Mouse (Mus musculus) forebrain, embryonic 13.5 days (tissue): ENCODE data around the gene C2cd5. TPM values are rescaled to one million over a fixed set of nuclear protein-coding genes. Genes with fewer than 3 reads are reported as not detected.
A peak's percentile ranks its signal among the peaks of the same experiment; 100 is the strongest.
"Not testable (repeated sequence)": the region's sequence is repeated elsewhere in the genome, so short reads cannot be mapped to it uniquely, and the experiment has no call there.

Experiments used
- ATAC-seq: fragments of 200-750 bp; cut with Nextera tagmentation; 2 replicates; pipeline ENCODE4 v1.8.0; 2017
- H3K27ac ChIP-seq: fragments of 300-500 bp; sonication (generic); 2 replicates; pipeline ENCODE4 v1.5.1; 2015; ENCODE audit warnings: inconsistent platforms, mild to moderate bottlenecking, moderate library complexity
- H3K27me3 ChIP-seq: fragments of 300-500 bp; sonication (generic); 2 replicates; pipeline ENCODE4 v1.6.1; 2015; ENCODE audit warnings: mild to moderate bottlenecking, inconsistent platforms
- H3K36me3 ChIP-seq: fragments of 300-500 bp; sonication (generic); 2 replicates; pipeline ENCODE4 v1.6.1; 2015; ENCODE audit warnings: mild to moderate bottlenecking, inconsistent platforms; ENCODE audit not compliant: poor library complexity, severe bottlenecking
- H3K4me1 ChIP-seq: fragments of 300-500 bp; sonication (generic); 2 replicates; pipeline ENCODE4 v1.6.1; 2015; ENCODE audit warnings: inconsistent platforms
- H3K4me2 ChIP-seq: fragments of 300-500 bp; sonication (generic); 2 replicates; pipeline ENCODE4 v1.6.1; 2015; ENCODE audit warnings: inconsistent platforms, mild to moderate bottlenecking, moderate library complexity
- H3K4me3 ChIP-seq: fragments of 300-500 bp; sonication (generic); 2 replicates; pipeline ENCODE4 v1.5.1; 2015; ENCODE audit warnings: mild to moderate bottlenecking, inconsistent platforms
- H3K9ac ChIP-seq: fragments of 300-500 bp; sonication (generic); 2 replicates; pipeline ENCODE4 v1.6.1; 2015; ENCODE audit warnings: mild to moderate bottlenecking, inconsistent platforms
- H3K9me3 ChIP-seq: fragments of 300-500 bp; sonication (generic); replicated peaks from 2 replicates; pipeline ENCODE4 v1.6.1; 2016; ENCODE audit warnings: inconsistent platforms
- WGBS: fragments of 180-500 bp; shearing (Covaris S2); methylation state at CpG from one replicate; pipeline ENCODE4 v1.1.7; 2015; 5-methylcytosine and 5-hydroxymethylcytosine counted together
- polyA plus RNA-seq: library from polyadenylated mRNA; unstranded; fragments of >200 nt; fragmentation: Nextera tagmentation; extraction: Ambion mirVana; gene quantifications from 2 replicates; pipeline ENCODE4 v1.2.1, GENCODE M21; 2015

Gene C2cd5
- polyA plus RNA-seq, 1 experiment from 2014 or later: 37.1 TPM

- Histone ChIP-seq H3K4me2 (no peak overlapping the region), H3K36me3 (no peaks in the 10 kb centered on the region), H3K27me3 (peaks cover 24% of the 10 kb centered on the region), H3K27ac (no peak overlapping the region), H3K4me1 (peaks cover 5% of the 10 kb centered on the region; the same call in 1 of the 2 replicates), H3K4me3 (no peak overlapping the region), H3K9ac (no peak overlapping the region), H3K9me3 (no peaks in the 10 kb centered on the region)
- no peak for ATAC-seq
- WGBS: 80% methylated on average over 6 of the region's 6 CpGs
These were observed 111.7 kb downstream of the C2cd5 start for GRCm38 (mm10) chr6:142988231-142988630.

- no peaks in the 10 kb centered on the region for H3K9me3 ChIP-seq
- no peak overlapping the region for H3K9ac ChIP-seq
- H3K36me3 ChIP-seq: no peaks in the 10 kb centered on the region
- H3K4me3 ChIP-seq: no peak overlapping the region
- no peak overlapping the region for H3K4me2 ChIP-seq
- WGBS: 69% methylated on average over 6 of the region's 6 CpGs
- H3K27ac ChIP-seq: no peak overlapping the region
- H3K4me1 ChIP-seq: peaks cover 5% of the 10 kb centered on the region; the same call in 1 of the 2 replicates
- H3K27me3 ChIP-seq: peaks cover 19% of the 10 kb centered on the region
- ATAC-seq: no peak
These were observed 112.3 kb downstream of the C2cd5 start for GRCm38 (mm10) chr6:142987616-142988015.

GRCm38 (mm10) chr6:142986706-142987105 is 113.2 kb downstream of the C2cd5 start:
- not testable (repeated sequence) for H3K9ac ChIP-seq, H3K4me2 ChIP-seq, H3K27me3 ChIP-seq, H3K9me3 ChIP-seq, H3K36me3 ChIP-seq, H3K4me1 ChIP-seq, H3K27ac ChIP-seq, H3K4me3 ChIP-seq, ATAC-seq
- 92% methylated on average over 9 of the region's 9 CpGs for WGBS

DNA sequence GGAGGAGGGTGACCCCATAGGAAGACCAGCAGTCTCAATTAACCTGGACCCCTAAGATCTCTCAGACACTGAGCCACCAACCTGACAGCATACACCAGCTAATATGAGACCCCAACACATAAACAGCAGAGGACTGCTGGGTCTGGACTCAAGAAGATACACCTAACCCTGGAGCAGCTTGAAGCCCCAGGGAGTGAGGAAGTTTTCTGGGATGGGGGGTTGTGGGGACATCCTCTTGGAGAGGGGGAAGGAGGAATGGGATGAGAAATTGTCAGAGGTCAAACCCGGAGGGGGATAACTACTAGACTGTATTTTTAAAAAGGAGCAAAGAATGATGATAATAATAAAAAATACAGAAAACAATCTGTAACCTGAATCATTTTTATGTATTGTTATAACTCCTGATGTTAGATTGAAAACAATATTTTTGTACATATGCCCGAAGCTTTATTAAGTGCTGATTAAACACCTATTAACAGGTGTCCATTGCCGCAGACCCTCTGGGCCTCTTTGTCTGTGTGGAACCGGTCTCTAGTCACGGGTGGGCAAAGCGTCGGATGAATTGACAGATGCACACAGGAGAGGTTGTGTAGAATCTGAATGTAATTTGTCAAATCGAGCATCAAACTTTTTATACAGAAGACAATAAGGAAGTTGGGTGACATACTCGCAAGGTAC is 114.2 kb downstream of the C2cd5 start:
- not testable (repeated sequence) for H3K36me3 ChIP-seq, H3K4me2 ChIP-seq, H3K9me3 ChIP-seq, H3K4me3 ChIP-seq, H3K27me3 ChIP-seq, H3K9ac ChIP-seq, H3K4me1 ChIP-seq, H3K27ac ChIP-seq, ATAC-seq
- 91% methylated on average over 9 of the region's 9 CpGs for WGBS

GRCm38 (mm10) chr6:142979665-142980660 is 120.0 kb downstream of the C2cd5 start:
- H3K4me3 ChIP-seq: no peak overlapping the region
- no peaks in the 10 kb centered on the region for H3K27me3 ChIP-seq
- no peaks in the 10 kb centered on the region for H3K36me3 ChIP-seq
- H3K9ac ChIP-seq: no peak overlapping the region
- H3K27ac ChIP-seq: no peak overlapping the region
- WGBS: 37% methylated on average over 6 of the region's 6 CpGs
- no peak for ATAC-seq
- H3K4me1 ChIP-seq: 0 out of 2 replicates have a peak, but pooled peaks cover 11% of the 10 kb centered on the region
- no peak overlapping the region for H3K4me2 ChIP-seq
- H3K9me3 ChIP-seq: no peaks in the 10 kb centered on the region

GRCm38 (mm10) chr6:142977221-142977620 is 122.7 kb downstream of the C2cd5 start:
- WGBS: 50% methylated on average over 1 of the region's 1 CpGs
- no peak overlapping the region for H3K27ac ChIP-seq
- H3K4me1 ChIP-seq: 0 out of 2 replicates have a peak, but pooled peaks cover 11% of the 10 kb centered on the region
- no peak for ATAC-seq
- no peaks in the 10 kb centered on the region for H3K9me3 ChIP-seq
- no peaks in the 10 kb centered on the region for H3K27me3 ChIP-seq
- H3K36me3 ChIP-seq: no peaks in the 10 kb centered on the region
- H3K4me3 ChIP-seq: no peak overlapping the region
- no peak overlapping the region for H3K4me2 ChIP-seq
- H3K9ac ChIP-seq: no peak overlapping the region

DNA sequence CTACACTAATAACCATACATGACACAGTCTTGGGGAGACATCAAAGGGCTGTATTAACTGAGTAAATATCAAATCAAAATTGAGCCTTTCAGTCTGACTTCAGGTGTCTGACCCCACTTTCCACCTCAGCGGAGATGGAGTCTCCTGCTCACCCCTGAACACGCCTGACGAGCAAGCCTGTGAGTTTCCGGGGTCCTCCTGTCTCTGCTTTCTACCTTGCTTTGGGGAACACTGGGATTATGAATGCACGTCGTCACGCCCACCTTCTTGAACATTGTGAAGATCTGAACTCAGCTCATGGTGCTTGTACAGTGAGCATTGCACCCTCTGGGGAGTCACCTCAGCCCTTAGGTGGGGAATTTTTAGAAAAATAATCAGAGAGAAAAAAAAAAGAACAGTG is 126.7 kb downstream of the C2cd5 start:
- Histone ChIP-seq H3K4me2 (no peak overlapping the region), H3K27me3 (no peaks in the 10 kb centered on the region), H3K36me3 (no peaks in the 10 kb centered on the region), H3K9me3 (no peaks in the 10 kb centered on the region), H3K27ac (no peak overlapping the region), H3K4me3 (no peak overlapping the region), H3K4me1 (no peaks in the 10 kb centered on the region), H3K9ac (no peak overlapping the region)
- WGBS: 85% methylated on average over 7 of the region's 7 CpGs
- no peak for ATAC-seq

- Histone ChIP-seq H3K4me1 (no peaks in the 10 kb centered on the region), H3K36me3 (no peaks in the 10 kb centered on the region), H3K9me3 (no peaks in the 10 kb centered on the region), H3K4me2 (no peak overlapping the region), H3K27me3 (no peaks in the 10 kb centered on the region), H3K9ac (no peak overlapping the region), H3K27ac (no peak overlapping the region), H3K4me3 (no peak overlapping the region)
- no peak for ATAC-seq
- 51% methylated on average over 2 of the region's 2 CpGs for WGBS
These were observed 127.7 kb downstream of the C2cd5 start for GRCm38 (mm10) chr6:142972205-142972604.

DNA sequence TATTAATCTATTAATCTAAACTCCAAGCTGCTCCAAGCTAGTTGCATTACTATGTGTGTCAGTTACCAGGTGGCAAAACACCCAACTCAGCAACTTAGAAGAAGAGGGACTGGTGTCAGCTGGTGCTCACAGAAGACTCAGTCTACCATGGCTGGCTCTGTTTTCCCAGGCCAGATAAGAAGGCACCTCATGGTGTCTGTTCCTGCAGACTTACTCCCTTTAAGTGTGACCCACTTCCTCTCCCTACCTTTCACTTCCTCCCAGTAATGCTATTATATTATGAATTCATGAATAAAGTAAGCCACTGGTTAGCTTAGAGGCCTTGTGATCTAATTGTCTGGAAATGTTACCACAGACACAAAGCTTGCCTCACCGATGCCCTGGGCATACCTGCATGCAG is 132.5 kb downstream of the C2cd5 start:
- H3K27me3 ChIP-seq: no peaks in the 10 kb centered on the region
- no peak overlapping the region for H3K9ac ChIP-seq
- H3K9me3 ChIP-seq: no peaks in the 10 kb centered on the region
- H3K4me2 ChIP-seq: no peak overlapping the region
- H3K36me3 ChIP-seq: no peaks in the 10 kb centered on the region
- H3K27ac ChIP-seq: no peak overlapping the region
- ATAC-seq: no peak
- peaks cover 14% of the 10 kb centered on the region; the same call in 1 of the 2 replicates for H3K4me1 ChIP-seq
- WGBS: 88% methylated on average over 1 of the region's 1 CpGs
- no peak overlapping the region for H3K4me3 ChIP-seq

DNA sequence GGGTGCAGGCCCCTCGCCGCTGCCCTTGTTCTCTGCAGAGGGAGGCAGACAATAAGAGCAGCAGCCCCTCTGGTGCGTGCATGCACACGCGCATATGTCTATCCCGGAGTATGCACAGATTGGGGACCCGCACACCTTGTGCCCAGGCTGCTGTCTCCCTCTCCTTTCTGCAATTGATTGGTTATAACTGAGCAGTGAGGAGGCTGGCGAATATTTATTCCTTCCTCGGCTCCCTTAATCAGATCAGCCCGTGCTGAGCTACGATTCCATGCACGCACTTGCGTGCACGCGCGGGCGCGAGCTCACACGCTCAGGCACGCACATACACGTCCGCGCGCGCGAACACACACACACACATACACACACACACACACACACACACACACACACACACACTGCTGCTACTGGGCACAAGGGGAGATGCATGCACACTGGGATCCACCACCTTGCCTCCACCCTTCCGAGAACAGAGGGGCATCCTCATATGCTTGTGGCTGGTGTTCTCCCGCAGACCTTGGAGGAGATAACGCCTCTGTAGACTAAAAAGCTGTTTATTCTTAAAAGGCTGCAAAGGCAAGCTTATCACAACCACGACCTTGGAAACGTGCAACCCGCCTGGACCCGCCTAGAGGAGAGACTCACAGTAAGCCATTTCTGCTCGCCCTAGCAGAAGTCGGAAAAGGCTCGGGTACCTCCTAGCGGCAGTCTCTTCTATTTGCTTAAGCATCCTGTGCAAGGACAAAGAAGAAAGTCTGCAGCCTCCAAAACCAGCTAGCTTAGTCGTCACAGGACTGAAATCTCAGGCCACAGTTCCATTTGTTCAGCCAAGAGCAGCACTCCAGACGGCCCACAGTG is 135.2 kb downstream of the C2cd5 start:
- under 1% methylated on average over 33 of the region's 39 CpGs for WGBS
- Histone ChIP-seq H3K27ac (peak overlapping the region; percentile 96), H3K4me2 (peak overlapping the region; percentile 75), H3K4me1 (peaks cover 32% of the 10 kb centered on the region), H3K36me3 (peaks cover 3% of the 10 kb centered on the region; the same call in 1 of the 2 replicates), H3K9me3 (no peaks in the 10 kb centered on the region), H3K27me3 (no peaks in the 10 kb centered on the region), H3K9ac (peak overlapping the region; percentile 84), H3K4me3 (peak overlapping the region; percentile 69)
- ATAC-seq: peak; percentile 91

DNA sequence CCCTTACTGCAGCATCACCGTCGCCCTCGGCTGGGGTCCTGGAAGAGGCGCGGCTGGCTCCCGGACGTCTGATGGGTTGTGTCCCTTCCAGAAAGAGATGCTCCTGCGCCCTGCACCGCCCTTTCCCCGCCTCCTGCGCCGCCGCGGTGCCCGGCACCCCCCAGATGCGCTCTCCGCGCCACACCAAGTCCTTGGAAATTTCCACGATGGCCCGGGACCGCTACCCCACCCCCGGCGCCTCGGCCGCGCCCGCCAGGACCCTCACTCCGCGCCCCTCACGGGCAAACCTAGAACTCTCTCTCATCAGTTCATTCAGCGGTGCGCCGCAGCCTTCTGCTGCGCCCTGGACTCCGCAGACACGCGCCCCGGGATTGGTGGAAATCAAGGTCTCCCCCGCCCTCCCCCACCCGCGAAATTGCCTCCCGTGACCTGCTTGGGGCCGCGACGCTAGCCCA is 135.8 kb downstream of the C2cd5 start, which contains the start of gene St8sia1:
TSS of gene St8sia1 (minus strand) at position 377 of the 455 bp plus-strand sequence.
- Histone ChIP-seq H3K4me2 (peak within 1 kb of the TSS; percentile 75), H3K4me3 (peak within 1 kb of the TSS; percentile 69), H3K4me1 (peaks cover 32% of the 10 kb centered on the region), H3K27me3 (no peaks in the 10 kb centered on the region), H3K27ac (peak within 1 kb of the TSS; percentile 96), H3K9ac (peak within 1 kb of the TSS; percentile 84), H3K9me3 (no peaks in the 10 kb centered on the region), H3K36me3 (peaks cover 3% of the 10 kb centered on the region; the same call in 1 of the 2 replicates)
- peak; percentile 75 for ATAC-seq
- WGBS: under 1% methylated on average over 39 of the region's 45 CpGs
